Mouse (Mus musculus) cerebellum, adult 9-10 months (tissue): ENCODE data around the gene Olfr155.

Source experiments
- DNase-seq: peaks from one replicate; pipeline ENCODE4 v3.0.0; 2022

Olfr155 gene

GRCm38 (mm10) chr4:43899197-43899596 lies 47.8 kb downstream of the Olfr155 start:
- DNase-seq = no peak

GRCm38 (mm10) chr4:43903690-43904089 lies 52.3 kb downstream of the Olfr155 start:
- DNase-seq = no peak

DNA sequence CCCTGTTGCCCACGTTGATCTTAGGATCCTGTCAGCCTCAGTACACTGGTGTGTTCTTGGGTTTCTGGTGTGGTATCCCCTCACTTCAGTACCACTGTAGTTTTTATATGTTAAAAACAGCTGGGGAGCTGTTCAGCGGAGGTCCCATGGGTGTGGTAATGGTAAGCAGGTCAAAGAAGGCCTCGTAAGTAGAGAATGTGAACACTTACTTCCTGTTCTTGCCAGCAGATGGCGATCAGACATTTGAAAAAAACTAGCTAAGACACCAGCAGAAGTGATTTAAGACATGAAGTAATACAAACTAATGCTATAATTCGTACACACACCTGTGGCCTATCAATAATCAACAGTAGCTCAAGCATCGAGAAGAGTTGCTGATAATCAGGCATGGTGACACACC lies 55.1 kb downstream of the Olfr155 start:
- peak; percentile 44 for DNase-seq
